Comparison of ENCODE assay signal across 9 mouse cellular contexts in genomic region chr2:166034967-166035490, GRCm38 (mm10). TPM values are rescaled to one million over a fixed set of nuclear protein-coding genes. Genes with fewer than 3 reads are reported as not detected.
DNase-seq lines count a peak whose midpoint lies in the region; ATAC-seq and TF ChIP-seq lines count a peak whose summit lies in the region.
"Had no signal": no experiment of that assay in that cellular context is flagged by ENCODE, and none has a peak within 500 bp of the region (broad histone marks: within the 10 kb centered on the region; RNA-seq: fewer than 3 reads in every experiment).

No protein-coding gene starts in this region.

- H3K9ac ChIP-seq in heart, adult 2 months (ENCODE audit: low read depth, low read length): peak overlapping the region; percentile 2; the same call in 1 of the 2 replicates
- H3K9ac ChIP-seq in liver, embryonic 16.5 days (ENCODE audit: low read depth, low read length): no peak overlapping the region
- H3K9ac ChIP-seq in liver, embryonic 12.5 days: no peak overlapping the region
- H3K9ac ChIP-seq: liver, embryonic 13.5 days had no signal

- H3K27me3 ChIP-seq in heart, adult 2 months (ENCODE audit: control insufficient read depth, insufficient read depth, low read length): no peaks in the 10 kb centered on the region
- no peaks in the 10 kb centered on the region for H3K27me3 ChIP-seq in liver, embryonic 16.5 days (ENCODE audit: control insufficient read depth, insufficient read depth, low read depth, low read length)
- H3K27me3 ChIP-seq in liver, embryonic 12.5 days (replicated peaks): no peaks in the 10 kb centered on the region
- H3K27me3 ChIP-seq: liver, embryonic 13.5 days had no signal

- TF ChIP-seq CTCF in heart, adult 2 months (IDR thresholded peaks at IDR 0.05): no peak

- TF ChIP-seq EP300 in heart, adult 2 months (IDR thresholded peaks at IDR 0.05; ENCODE audit: insufficient read depth, low read depth, low read length): no peak

- peaks cover 5% of the 10 kb centered on the region for H3K79me2 ChIP-seq in heart, adult 2 months (replicated peaks; ENCODE audit: control insufficient read depth, insufficient read depth, low read length)
- H3K79me2 ChIP-seq in macrophage (ENCODE audit: inconsistent target): peaks cover 100% of the 10 kb centered on the region

- peak overlapping the region; percentile 67 for H3K27ac ChIP-seq in heart, adult 2 months
- H3K27ac ChIP-seq in liver, embryonic 16.5 days (ENCODE audit: low read length): peak overlapping the region; percentile 12; the same call in 1 of the 2 replicates
- H3K27ac ChIP-seq in liver, embryonic 12.5 days: no peak overlapping the region
- 0 out of 2 replicates have a peak overlapping the region, but pooled peaks have one; percentile 5 for H3K27ac ChIP-seq in macrophage
- H3K27ac ChIP-seq: liver, embryonic 13.5 days had no signal

- intact Hi-C loops in heart, adult 2 months (cut with DNase I): no loop called here

- peaks cover 21% of the 10 kb centered on the region for H3K4me1 ChIP-seq in heart, adult 2 months (ENCODE audit: control insufficient read depth, insufficient read depth, low read length)
- H3K4me1 ChIP-seq in liver, embryonic 16.5 days (ENCODE audit: control insufficient read depth, low read depth, low read length): peaks cover 12% of the 10 kb centered on the region
- peaks cover 34% of the 10 kb centered on the region for H3K4me1 ChIP-seq in liver, embryonic 12.5 days

- no peak overlapping the region; the same call in 1 of the 2 replicates for H3K4me3 ChIP-seq in heart, adult 2 months
- H3K4me3 ChIP-seq in liver, embryonic 16.5 days (ENCODE audit: low read depth, low read length): no peak overlapping the region
- no peak overlapping the region for H3K4me3 ChIP-seq in liver, embryonic 12.5 days
- no peak overlapping the region for H3K4me3 ChIP-seq in macrophage (ENCODE audit: inconsistent target)
- H3K4me3 ChIP-seq: liver, embryonic 13.5 days had no signal

- DNase-seq in heart, adult 2 months: no peak
- DNase-seq in heart, adult 8-10 months (ENCODE audit: low spot score): no peak
- DNase-seq in kidney, adult 11 months: peak; percentile 60
- no peak for DNase-seq in right cerebral cortex, postnatal 25 days
- DNase-seq in cerebellum, adult 18-20 months: no peak

- peaks cover 19% of the 10 kb centered on the region for H3K36me3 ChIP-seq in heart, adult 2 months (ENCODE audit: control insufficient read depth, insufficient read depth, low read length)
- no peaks in the 10 kb centered on the region for H3K36me3 ChIP-seq in liver, embryonic 16.5 days (ENCODE audit: control insufficient read depth, insufficient read depth)
- no peaks in the 10 kb centered on the region for H3K36me3 ChIP-seq in liver, embryonic 12.5 days
- H3K36me3 ChIP-seq in macrophage (ENCODE audit: inconsistent target): peaks cover 33% of the 10 kb centered on the region
- H3K36me3 ChIP-seq: liver, embryonic 13.5 days had no signal

- WGBS in heart, adult 2 months: 41% methylated on average over 3 of the region's 3 CpGs
- 42% methylated on average over 3 of the region's 3 CpGs for WGBS in liver, embryonic 16.5 days (ENCODE audit: insufficient replicate concordance)
- WGBS in liver, embryonic 12.5 days (ENCODE audit: insufficient replicate concordance): 65% methylated on average over 3 of the region's 3 CpGs
- 47% methylated on average over 3 of the region's 3 CpGs for WGBS in macrophage (ENCODE audit: missing documents)

- no peaks in the 10 kb centered on the region for H3K9me3 ChIP-seq in liver, embryonic 16.5 days (replicated peaks; ENCODE audit: control insufficient read depth, low read length)
- no peaks in the 10 kb centered on the region for H3K9me3 ChIP-seq in liver, embryonic 12.5 days (replicated peaks)
- H3K9me3 ChIP-seq: liver, embryonic 13.5 days had no signal

- no peak for ATAC-seq in liver, embryonic 16.5 days (ENCODE audit: low read depth)
- no peak for ATAC-seq in liver, embryonic 12.5 days

- peak overlapping the region; percentile 19; the same call in 1 of the 2 replicates for H3K4me2 ChIP-seq in liver, embryonic 16.5 days (ENCODE audit: low read depth, low read length)
- no peak overlapping the region for H3K4me2 ChIP-seq in liver, embryonic 12.5 days
- H3K4me2 ChIP-seq: liver, embryonic 13.5 days had no signal

- TF ChIP-seq POLR2A in heart, adult 2 months (IDR thresholded peaks at IDR 0.05; ENCODE audit: insufficient read depth, low read depth, low read length): no peak

RNA-seq across cellular contexts. Expression of gene Ncoa3, which starts 42.6 kb away (rescaled TPM):
- 10 to 100 TPM; 29.1 to 32.1 TPM for total RNA-seq in heart, adult 2 months (2021)
- polyA plus RNA-seq in heart, adult 2 months (2012; rRNA removed): 20.1 and 25.7 TPM in 2 replicates
- 10 to 100 TPM; 24.3 to 30.2 (median 28.7) TPM for total RNA-seq in heart, adult 8-10 months (2022)
- 3.7 and 4.2 TPM in 2 replicates for polyA plus RNA-seq in liver, embryonic 16.5 days (2015; fragmentation: Nextera tagmentation; extraction: Ambion mirVana)
- 8.1 and 8.3 TPM in 2 replicates for polyA plus RNA-seq in liver, embryonic 12.5 days (2016; fragmentation: Nextera tagmentation; extraction: Ambion mirVana)
- total RNA-seq in macrophage (2018; cell fraction: chromatin; rRNA removed): 100 to 1,000 TPM in 23 of 26 experiments, 10 to 100 TPM in 3; 62.1 to 293 (median 204) TPM
- total RNA-seq in macrophage (2018; cell fraction: cytosol; rRNA removed): 100 to 1,000 TPM in 3 of 26 experiments, 10 to 100 TPM in 23; 52.7 to 107 (median 91.0) TPM
- 100 to 1,000 TPM in 21 of 26 experiments, 10 to 100 TPM in 5; 76.5 to 218 (median 154) TPM for total RNA-seq in macrophage (2018; cell fraction: nucleus; rRNA removed)
- 48.3 to 71.1 TPM (median 65.0 TPM) in 3 replicates for polyA plus RNA-seq in macrophage (2018)
